Mouse (Mus musculus) heart, embryonic 13.5 days (tissue): ENCODE results near the gene Wdr44. TPM values are rescaled to one million over a fixed set of nuclear protein-coding genes. Genes with fewer than 3 reads are reported as not detected.

Source experiments
- ATAC-seq: fragments of 200-750 bp; cut with Nextera tagmentation; 2 replicates; pipeline ENCODE4 v1.8.0; 2017; ENCODE audit warnings: moderate TSS enrichment; ENCODE audit not compliant: insufficient number of reproducible peaks, low FRiP score, low TSS enrichment; ENCODE audit errors: extremely low read depth
- H3K27ac ChIP-seq: fragments of 300-500 bp; sonication (generic); replicated peaks from 2 replicates; pipeline ENCODE4 v1.5.1; 2015; ENCODE audit warnings: moderate library complexity, mild to moderate bottlenecking, inconsistent platforms
- H3K27me3 ChIP-seq: fragments of 300-500 bp; sonication (generic); replicated peaks from 2 replicates; pipeline ENCODE4 v1.6.1; 2015; ENCODE audit warnings: mild to moderate bottlenecking, inconsistent platforms
- H3K36me3 ChIP-seq: fragments of 300-500 bp; sonication (generic); 2 replicates; pipeline ENCODE4 v1.6.1; 2015; ENCODE audit warnings: mild to moderate bottlenecking, inconsistent platforms
- H3K4me1 ChIP-seq: fragments of 300-500 bp; sonication (generic); 2 replicates; pipeline ENCODE4 v1.6.1; 2015; ENCODE audit warnings: inconsistent platforms
- H3K4me2 ChIP-seq: fragments of 300-500 bp; sonication (generic); 2 replicates; pipeline ENCODE4 v1.6.1; 2015; ENCODE audit warnings: inconsistent platforms, mild to moderate bottlenecking, moderate library complexity
- H3K4me3 ChIP-seq: fragments of 300-500 bp; sonication (generic); 2 replicates; pipeline ENCODE4 v1.5.1; 2015; ENCODE audit warnings: moderate library complexity, mild to moderate bottlenecking, inconsistent platforms
- H3K9ac ChIP-seq: fragments of 300-500 bp; sonication (generic); 2 replicates; pipeline ENCODE4 v1.6.1; 2015; ENCODE audit warnings: inconsistent platforms, mild to moderate bottlenecking, moderate library complexity
- H3K9me3 ChIP-seq: fragments of 300-500 bp; sonication (generic); 2 replicates; pipeline ENCODE4 v1.6.1; 2016; ENCODE audit warnings: inconsistent platforms
- WGBS: fragments of 180-500 bp; shearing (Covaris S2); methylation state at CpG from one replicate; pipeline ENCODE4 v1.1.7; 2015; ENCODE audit warnings: mixed read lengths; 5-methylcytosine and 5-hydroxymethylcytosine counted together
- polyA plus RNA-seq: library from polyadenylated mRNA; unstranded; fragments of >200 nt; fragmentation: Nextera tagmentation; extraction: Ambion mirVana; gene quantifications from 2 replicates; pipeline ENCODE4 v1.2.1, GENCODE M21; 2015

The Wdr44 gene
- polyA plus RNA-seq, result 7.3 and 8.8 TPM in 2 replicates

- ATAC-seq, result peak; percentile 99
- H3K36me3 ChIP-seq, result no peaks in the 10 kb centered on the region
Measured at GRCm38 (mm10) chrX:23692722-23693442, at the start of gene Wdr44. TSS of gene Wdr44 (plus strand) at chrX:23693051.

GRCm38 (mm10) chrX:23648371-23648770, 44.5 kb upstream of the Wdr44 start:
- no peaks in the 10 kb centered on the region for H3K9me3 ChIP-seq
- no peak overlapping the region for H3K27ac ChIP-seq
- H3K4me3 ChIP-seq, result no peak overlapping the region
- H3K27me3 ChIP-seq, result no peaks in the 10 kb centered on the region
- H3K36me3 ChIP-seq, result no peaks in the 10 kb centered on the region
- no peak overlapping the region for H3K9ac ChIP-seq
- no peak overlapping the region for H3K4me2 ChIP-seq
- no peaks in the 10 kb centered on the region for H3K4me1 ChIP-seq
- WGBS, result 72% methylated on average over 1 of the region's 1 CpGs
- no peak for ATAC-seq

More at GRCm38 (mm10) chrX:23692722-23693442, at the start of gene Wdr44:
- H3K4me3 ChIP-seq, result peak within 1 kb of the TSS; percentile 68
- peak within 1 kb of the TSS; percentile 70 for H3K4me2 ChIP-seq
- peak within 1 kb of the TSS; percentile 83 for H3K9ac ChIP-seq
- no peaks in the 10 kb centered on the region for H3K27me3 ChIP-seq
- peak within 1 kb of the TSS; percentile 93 for H3K27ac ChIP-seq
- WGBS, result 5% methylated on average over 51 of the region's 51 CpGs
- H3K4me1 ChIP-seq, result no peaks in the 10 kb centered on the region
- H3K9me3 ChIP-seq, result no peaks in the 10 kb centered on the region

GRCm38 (mm10) chrX:23662216-23662615, 30.6 kb upstream of the Wdr44 start:
- WGBS, result 81% methylated on average over 1 of the region's 1 CpGs
- ATAC-seq, result no peak
- H3K9me3 ChIP-seq, result no peaks in the 10 kb centered on the region

GRCm38 (mm10) chrX:23673193-23673592, 19.7 kb upstream of the Wdr44 start:
- no peak overlapping the region for H3K4me2 ChIP-seq
- H3K27ac ChIP-seq, result no peak overlapping the region
- H3K9me3 ChIP-seq, result no peaks in the 10 kb centered on the region
- 50% methylated on average over 2 of the region's 2 CpGs for WGBS
- H3K4me1 ChIP-seq, result no peaks in the 10 kb centered on the region
- no peak overlapping the region for H3K9ac ChIP-seq
- H3K36me3 ChIP-seq, result no peaks in the 10 kb centered on the region
- no peaks in the 10 kb centered on the region for H3K27me3 ChIP-seq
- no peak for ATAC-seq
- no peak overlapping the region for H3K4me3 ChIP-seq

More at GRCm38 (mm10) chrX:23662216-23662615, 30.6 kb upstream of the Wdr44 start:
- no peaks in the 10 kb centered on the region for H3K27me3 ChIP-seq
- H3K4me3 ChIP-seq, result no peak overlapping the region
- H3K9ac ChIP-seq, result no peak overlapping the region
- no peaks in the 10 kb centered on the region for H3K36me3 ChIP-seq
- H3K27ac ChIP-seq, result no peak overlapping the region
- H3K4me1 ChIP-seq, result no peaks in the 10 kb centered on the region
- no peak overlapping the region for H3K4me2 ChIP-seq

DNA sequence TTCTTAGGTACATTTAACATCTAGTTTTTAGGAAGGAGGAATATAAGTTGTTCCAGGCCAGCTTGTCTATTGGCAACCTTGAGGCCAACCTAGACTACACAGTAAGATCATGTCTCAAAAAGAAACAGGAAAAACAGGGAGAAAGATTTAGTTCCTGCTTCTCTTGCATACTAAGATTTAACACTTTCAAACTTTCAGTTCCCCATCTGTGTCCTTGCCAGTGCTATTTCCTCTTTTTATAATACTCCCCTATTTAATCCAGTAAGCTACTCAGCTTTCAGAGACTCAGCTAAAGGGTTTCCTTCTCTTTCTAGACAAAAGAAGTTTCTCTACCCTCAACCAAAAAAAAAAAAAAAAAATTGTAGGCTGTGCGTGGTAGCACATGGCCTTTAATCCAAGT, 17.4 kb upstream of the Wdr44 start:
- Histone ChIP-seq H3K9me3 (no peaks in the 10 kb centered on the region), H3K4me1 (no peaks in the 10 kb centered on the region), H3K36me3 (no peaks in the 10 kb centered on the region), H3K4me2 (no peak overlapping the region), H3K9ac (no peak overlapping the region), H3K4me3 (no peak overlapping the region), H3K27ac (no peak overlapping the region), H3K27me3 (no peaks in the 10 kb centered on the region)
- WGBS, result 89% methylated on average over 1 of the region's 1 CpGs
- ATAC-seq, result no peak

GRCm38 (mm10) chrX:23676583-23676982, 16.3 kb upstream of the Wdr44 start:
- Histone ChIP-seq H3K4me2 (no peak overlapping the region), H3K9me3 (no peaks in the 10 kb centered on the region), H3K27me3 (no peaks in the 10 kb centered on the region), H3K4me3 (no peak overlapping the region), H3K9ac (no peak overlapping the region), H3K36me3 (no peaks in the 10 kb centered on the region), H3K4me1 (no peaks in the 10 kb centered on the region), H3K27ac (no peak overlapping the region)
- no peak for ATAC-seq
- 56% methylated on average over 2 of the region's 2 CpGs for WGBS

GRCm38 (mm10) chrX:23677511-23677910, 15.3 kb upstream of the Wdr44 start:
- Histone ChIP-seq H3K4me2 (no peak overlapping the region), H3K4me3 (no peak overlapping the region), H3K9ac (no peak overlapping the region), H3K27me3 (no peaks in the 10 kb centered on the region), H3K4me1 (no peaks in the 10 kb centered on the region), H3K9me3 (no peaks in the 10 kb centered on the region), H3K27ac (0 out of 2 replicates have a peak overlapping the region, but pooled peaks have one; percentile 20), H3K36me3 (no peaks in the 10 kb centered on the region)
- WGBS, result 33% methylated on average over 2 of the region's 2 CpGs
- no peak for ATAC-seq

DNA sequence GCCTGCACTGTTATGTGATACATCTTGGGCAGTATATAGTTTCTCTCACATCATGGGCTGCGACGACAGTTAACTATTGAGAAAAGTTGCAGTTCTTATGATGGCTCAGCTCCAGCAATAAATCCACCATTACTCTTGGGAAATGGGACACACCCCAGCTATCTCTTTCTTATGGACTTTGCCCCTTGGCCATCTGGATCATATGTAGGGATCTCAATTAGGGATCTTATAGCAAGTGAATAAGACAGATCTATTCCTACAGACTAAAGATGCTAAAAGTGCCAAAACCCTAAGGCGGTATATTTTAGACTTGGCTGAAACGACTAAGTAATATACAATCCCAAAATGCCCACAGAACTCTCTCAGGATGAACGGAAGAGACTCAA, 522 bp upstream of the Wdr44 start:
- ATAC-seq, result no peak
- H3K4me2 ChIP-seq, result peak overlapping the region; percentile 66
- no peaks in the 10 kb centered on the region for H3K9me3 ChIP-seq
- no peaks in the 10 kb centered on the region for H3K4me1 ChIP-seq
- WGBS, result 15% methylated on average over 5 of the region's 5 CpGs
- H3K9ac ChIP-seq, result peak overlapping the region; percentile 69; the same call in 1 of the 2 replicates
- H3K27me3 ChIP-seq, result no peaks in the 10 kb centered on the region
- H3K36me3 ChIP-seq, result no peaks in the 10 kb centered on the region
- peak overlapping the region; percentile 45; the same call in 1 of the 2 replicates for H3K27ac ChIP-seq
- peak overlapping the region; percentile 68 for H3K4me3 ChIP-seq

GRCm38 (mm10) chrX:23693443-23694400, 871 bp downstream of the Wdr44 start:
- Histone ChIP-seq H3K36me3 (no peaks in the 10 kb centered on the region), H3K9me3 (no peaks in the 10 kb centered on the region), H3K27ac (peak overlapping the region; percentile 93), H3K4me1 (no peaks in the 10 kb centered on the region), H3K27me3 (no peaks in the 10 kb centered on the region), H3K4me3 (peak overlapping the region; percentile 68), H3K4me2 (peak overlapping the region; percentile 70), H3K9ac (peak overlapping the region; percentile 83)
- no peak for ATAC-seq
- WGBS, result 8% methylated on average over 27 of the region's 28 CpGs

DNA sequence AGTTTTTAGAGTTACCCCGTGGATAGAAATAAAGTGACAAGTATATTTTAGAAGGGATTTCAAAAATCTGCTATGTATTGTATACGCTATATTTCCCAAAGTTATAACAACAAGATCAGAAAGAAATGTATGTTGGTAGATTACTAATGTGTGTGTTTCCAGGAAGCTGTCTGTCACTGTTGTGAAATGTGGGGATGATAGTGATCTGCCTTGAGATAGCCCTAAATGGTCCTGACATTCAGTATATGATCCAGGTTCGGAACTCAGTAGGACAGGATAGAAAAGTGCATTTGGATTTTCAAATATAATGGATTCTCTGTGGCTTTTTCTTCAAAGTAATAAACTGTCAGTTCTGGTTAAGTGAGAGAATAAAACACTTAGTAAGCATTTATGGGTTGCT, 1.7 kb downstream of the Wdr44 start:
- Histone ChIP-seq H3K4me3 (peak overlapping the region; percentile 68), H3K27ac (no peak overlapping the region), H3K4me2 (peak overlapping the region; percentile 70), H3K27me3 (no peaks in the 10 kb centered on the region), H3K36me3 (no peaks in the 10 kb centered on the region), H3K9me3 (no peaks in the 10 kb centered on the region), H3K9ac (no peak overlapping the region), H3K4me1 (no peaks in the 10 kb centered on the region)
- WGBS, result 55% methylated on average over 3 of the region's 3 CpGs
- ATAC-seq, result no peak

DNA sequence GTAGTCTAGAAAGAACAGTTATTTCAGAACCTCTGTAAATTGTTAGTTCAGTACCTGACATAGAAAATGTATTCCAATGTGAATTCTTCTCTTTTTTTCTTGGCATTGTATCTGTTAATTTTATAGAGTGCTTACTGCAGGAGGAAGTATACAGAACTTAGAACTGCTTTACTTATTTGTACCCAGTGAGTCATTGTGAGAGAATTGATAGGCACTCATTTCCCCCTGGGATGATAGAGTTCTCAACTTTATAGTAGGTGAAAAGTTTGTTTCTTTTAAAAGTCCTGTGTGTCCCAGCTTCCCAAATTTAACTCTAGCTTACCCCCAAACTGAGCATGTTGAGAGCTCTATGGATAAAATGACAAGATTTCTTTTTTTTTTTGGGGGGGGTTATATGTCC, 2.3 kb downstream of the Wdr44 start:
- H3K9ac ChIP-seq, result no peak overlapping the region
- H3K36me3 ChIP-seq, result no peaks in the 10 kb centered on the region
- H3K9me3 ChIP-seq, result no peaks in the 10 kb centered on the region
- H3K27me3 ChIP-seq, result no peaks in the 10 kb centered on the region
- no peak overlapping the region for H3K27ac ChIP-seq
- H3K4me1 ChIP-seq, result no peaks in the 10 kb centered on the region
- no peak overlapping the region for H3K4me3 ChIP-seq
- ATAC-seq, result no peak
- no peak overlapping the region; the same call in 1 of the 2 replicates for H3K4me2 ChIP-seq
